Mouse (Mus musculus) layer of hippocampus, postnatal 25 days (tissue): ENCODE measurements at regions not wholly inside any gene's neighbourhood (a gene's known extent, or its start where the extent isn't known, plus 50 kb on each side); places are given as distances from the start of the nearest gene placed in this dataset.

Experiments
- DNase-seq, 2 experiments: peaks; one replicate each; pipeline ENCODE4 v3.0.0; 2022; ENCODE audit warnings: mixed read lengths in 2 of 2, low spot score in 1 of 2; ENCODE audit errors: extremely low spot score in 1 of 2

GRCm38 (mm10) chr13:46222031-46222430, 51.5 kb upstream of the Stmnd1 start:
- DNase-seq: peak in 1 of 2 experiments; percentile 40

DNA sequence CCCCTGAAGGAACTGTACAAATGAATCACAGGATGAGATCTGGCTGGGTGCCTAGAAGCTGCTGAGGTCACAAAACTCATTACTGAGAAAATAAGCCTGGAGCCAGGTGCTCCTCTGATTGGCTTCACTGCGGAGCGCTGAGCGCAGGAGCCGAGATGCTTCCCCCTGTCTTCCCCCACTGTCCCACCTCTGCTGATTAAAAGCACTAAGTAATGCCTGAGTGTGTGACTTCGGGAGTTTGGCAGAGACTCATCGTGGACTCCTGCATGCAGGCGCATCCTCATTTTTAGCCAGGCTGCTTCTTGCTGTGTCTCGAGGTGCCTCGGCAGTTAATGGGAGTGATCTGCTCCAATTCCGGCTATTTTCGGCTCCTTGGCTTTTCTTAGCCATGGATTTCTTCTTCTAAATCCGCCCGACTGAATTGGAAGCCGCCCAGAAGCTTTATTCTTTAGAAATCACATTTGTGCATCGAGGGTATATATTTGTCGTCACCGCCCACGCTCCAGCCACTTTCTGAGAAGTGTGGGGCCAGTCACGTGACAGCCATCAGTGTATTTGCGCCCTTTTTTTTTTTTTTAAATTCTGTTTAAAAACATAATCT, 55.3 kb upstream of the Stmnd1 start:
- peak in 1 of 2 experiments; percentile 16 for DNase-seq

GRCm38 (mm10) chr13:46216954-46217838, 56.3 kb upstream of the Stmnd1 start:
- no peak for DNase-seq

- DNase-seq: no peak
Measured at GRCm38 (mm10) chr13:46203551-46203950, 70.0 kb upstream of the Stmnd1 start.

DNA sequence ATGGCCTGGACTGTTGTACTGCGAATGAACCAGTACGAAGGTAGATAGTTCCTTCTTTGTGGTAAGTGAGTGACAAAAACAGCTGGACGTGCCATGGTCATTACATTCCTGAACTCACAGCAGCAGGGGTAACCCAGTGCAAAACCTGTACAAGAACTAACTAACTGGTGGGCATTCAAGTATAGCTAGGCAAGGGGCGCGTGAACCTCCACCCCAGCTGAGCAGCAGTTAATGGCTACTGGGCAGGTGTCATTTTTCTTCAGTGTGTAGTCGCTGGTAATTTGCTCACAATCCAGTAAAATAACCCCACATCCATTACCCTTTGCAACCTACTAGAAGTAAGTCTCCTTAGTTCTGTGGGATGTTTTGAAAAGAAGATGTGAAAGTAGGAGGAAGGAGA, 70.9 kb upstream of the Stmnd1 start:
- DNase-seq: no peak

DNA sequence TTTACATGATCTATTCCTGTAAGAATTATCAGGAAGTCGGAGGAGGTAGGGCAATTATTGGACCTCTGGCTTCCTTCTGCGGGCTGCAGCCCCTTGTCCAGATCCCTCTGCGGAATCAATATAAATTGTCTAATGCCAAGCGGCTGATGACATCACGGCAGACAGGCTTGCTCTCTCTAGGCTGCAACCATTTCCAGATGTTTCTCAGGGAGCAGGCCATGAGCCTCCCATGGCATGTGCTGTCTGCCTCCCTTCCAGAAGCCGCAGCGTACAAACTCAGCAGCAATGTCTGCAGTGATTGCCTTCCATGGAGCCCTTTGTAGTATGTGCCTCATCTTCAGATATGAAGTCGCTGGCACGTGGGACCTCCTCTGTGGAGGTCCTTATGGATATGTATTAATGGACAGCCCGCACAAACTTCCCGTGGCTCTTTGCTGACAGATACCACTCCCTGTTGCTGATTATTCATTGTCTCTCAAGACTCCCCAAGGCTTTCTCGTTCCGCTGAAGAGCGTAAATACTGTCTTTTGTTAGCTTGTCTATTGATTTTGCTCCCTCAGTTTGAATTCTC, 72.4 kb upstream of the Stmnd1 start:
- no peak for DNase-seq

DNA sequence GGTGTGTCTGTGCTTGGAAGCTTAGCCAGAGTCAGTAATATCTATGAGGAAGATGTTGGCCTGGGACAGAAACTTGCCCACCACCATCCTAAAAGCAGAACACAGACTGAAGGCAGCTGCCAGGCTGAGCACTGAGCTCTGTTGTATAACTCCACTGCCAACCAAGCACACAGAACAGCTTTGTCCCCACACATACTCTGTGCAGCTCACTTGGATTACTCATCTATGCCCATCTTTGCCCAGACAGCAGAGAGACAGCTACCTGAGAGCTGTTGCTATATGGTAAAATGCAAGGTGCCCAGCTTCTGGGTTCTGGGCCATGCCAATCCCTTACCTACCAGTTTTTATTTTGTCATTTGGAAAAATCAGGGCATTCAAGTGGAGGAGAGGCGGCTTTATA, 80.4 kb upstream of the Stmnd1 start:
- no peak for DNase-seq

DNA sequence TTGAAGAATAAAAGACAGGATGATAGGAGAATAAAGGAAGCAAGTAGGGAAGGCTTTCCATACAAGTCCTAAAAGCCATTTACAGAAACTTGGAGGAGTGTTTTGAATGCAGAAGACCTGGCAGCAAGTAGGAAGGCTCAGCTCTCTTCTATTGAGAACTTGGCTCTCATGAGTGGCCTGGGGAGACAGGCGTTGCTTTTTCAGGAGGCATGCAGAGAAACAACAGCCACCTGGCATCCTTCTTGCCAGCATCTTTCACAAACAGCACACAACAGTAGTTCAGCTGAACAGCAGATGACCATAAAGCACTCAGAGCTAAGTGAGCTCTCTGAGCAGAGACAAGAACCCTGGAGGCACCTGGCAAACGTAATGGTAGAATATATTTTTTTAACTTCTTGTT, 83.8 kb upstream of the Stmnd1 start:
- DNase-seq: no peak

- DNase-seq: no peak
Measured at GRCm38 (mm10) chr13:46182851-46183250, 90.7 kb upstream of the Stmnd1 start.

DNA sequence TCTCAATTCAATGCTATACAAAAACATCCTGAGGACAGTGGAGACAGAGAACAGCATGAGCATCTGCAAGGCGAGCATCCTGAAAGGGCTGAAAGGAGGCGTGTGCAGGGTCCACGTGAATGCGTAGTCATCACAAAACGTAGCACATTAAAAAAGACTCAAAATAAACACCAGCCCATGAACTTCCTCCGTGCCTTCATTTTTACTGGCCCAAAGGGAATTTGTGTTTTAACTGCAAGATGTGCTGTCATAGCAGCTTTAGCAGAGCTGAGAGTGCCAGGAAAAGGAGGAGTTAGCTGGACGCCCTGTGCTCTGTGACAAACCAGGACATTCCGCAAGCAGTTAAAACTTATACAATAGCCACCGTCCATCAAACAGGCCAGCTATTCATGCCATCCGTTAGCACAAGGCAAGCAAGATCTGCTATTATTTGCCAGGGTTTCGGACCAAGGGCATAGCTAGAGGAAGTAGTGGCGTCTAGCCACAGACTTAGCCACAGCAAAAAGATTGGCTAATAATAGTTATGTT, 92.9 kb upstream of the Stmnd1 start:
- DNase-seq: no peak

DNA sequence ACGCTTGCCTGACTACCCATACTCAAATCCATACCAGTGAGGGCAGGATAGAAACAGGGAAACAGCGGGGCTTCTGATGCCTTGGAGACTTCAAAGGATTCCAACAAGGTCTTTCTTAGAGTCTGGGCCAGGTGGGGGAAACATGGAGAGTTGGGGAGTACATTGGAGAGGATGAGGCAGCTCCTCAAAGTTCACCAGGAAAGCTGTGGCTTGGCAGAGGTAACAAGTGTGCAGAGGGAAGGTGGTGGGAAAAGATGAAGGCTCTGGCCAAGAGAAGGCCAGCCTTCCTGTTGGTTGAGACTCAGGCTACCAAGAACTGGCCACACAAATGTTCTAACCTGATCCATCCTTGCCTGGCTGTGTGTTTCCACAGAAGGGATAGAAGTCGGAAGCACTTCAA, 93.6 kb upstream of the Stmnd1 start:
- DNase-seq: no peak

DNA sequence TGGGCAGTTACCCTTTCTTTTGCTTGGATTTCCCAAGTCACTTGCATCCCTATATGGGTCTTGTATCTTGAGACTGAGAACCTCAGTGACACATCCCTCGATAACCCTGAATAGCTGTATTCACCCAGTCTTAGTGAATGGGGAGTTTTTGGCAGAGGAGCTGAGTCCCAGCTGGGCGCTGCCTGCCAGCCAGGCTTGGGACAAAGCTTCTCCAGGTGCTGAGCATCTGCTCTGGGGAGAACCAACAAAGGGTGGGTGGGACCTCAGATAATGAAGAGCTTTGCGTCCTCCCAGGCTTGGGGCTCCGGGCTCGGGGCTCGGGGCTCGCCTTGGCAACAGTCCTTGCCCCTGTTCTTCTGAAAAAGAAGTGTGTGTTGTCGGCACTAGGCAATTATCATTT, 100.4 kb upstream of the Stmnd1 start:
- no peak for DNase-seq

GRCm38 (mm10) chr13:46162025-46162374, 111.5 kb upstream of the Stmnd1 start:
- peak; percentile 61 to 72 for DNase-seq

DNA sequence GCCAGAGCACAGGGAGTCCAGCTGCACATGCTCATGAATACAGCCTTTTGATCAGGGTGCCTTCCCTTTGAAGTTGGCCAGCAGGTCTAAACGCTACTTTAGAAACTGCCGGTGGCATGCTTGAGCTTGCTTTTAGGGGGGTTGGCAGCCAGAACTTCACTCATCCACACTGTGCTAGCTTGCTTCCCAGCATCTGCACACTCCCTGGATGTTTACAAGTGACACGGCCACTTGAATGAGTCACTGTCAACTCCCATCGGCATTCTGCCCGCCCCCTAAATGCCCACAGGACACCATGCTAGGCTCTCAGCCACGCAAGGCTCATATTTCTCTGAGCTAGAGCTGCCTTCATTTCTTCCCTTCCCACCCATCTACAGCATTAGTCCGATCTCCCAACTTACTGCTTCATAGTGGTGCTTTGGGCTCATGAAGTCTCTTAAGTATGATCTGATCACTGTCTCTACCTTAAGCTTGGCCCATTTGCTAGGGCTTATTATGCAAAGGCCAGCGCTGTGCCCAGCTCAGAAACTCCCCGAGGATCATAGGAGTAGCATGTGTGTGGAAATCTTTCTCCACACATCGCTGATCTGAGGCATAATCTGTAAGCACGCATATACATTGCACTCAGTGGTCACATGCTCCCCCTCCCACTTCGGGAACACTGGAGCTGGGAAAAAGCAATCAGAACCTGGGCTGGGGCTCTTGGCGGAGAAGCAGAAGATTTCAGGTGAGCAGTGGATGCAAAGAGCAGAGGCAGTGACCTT, 112.1 kb upstream of the Stmnd1 start:
- DNase-seq: no peak

GRCm38 (mm10) chr13:46159354-46159753, 114.2 kb upstream of the Stmnd1 start:
- no peak for DNase-seq

- DNase-seq: no peak
Measured at GRCm38 (mm10) chr13:46153282-46154260, 120.0 kb upstream of the Stmnd1 start.

DNA sequence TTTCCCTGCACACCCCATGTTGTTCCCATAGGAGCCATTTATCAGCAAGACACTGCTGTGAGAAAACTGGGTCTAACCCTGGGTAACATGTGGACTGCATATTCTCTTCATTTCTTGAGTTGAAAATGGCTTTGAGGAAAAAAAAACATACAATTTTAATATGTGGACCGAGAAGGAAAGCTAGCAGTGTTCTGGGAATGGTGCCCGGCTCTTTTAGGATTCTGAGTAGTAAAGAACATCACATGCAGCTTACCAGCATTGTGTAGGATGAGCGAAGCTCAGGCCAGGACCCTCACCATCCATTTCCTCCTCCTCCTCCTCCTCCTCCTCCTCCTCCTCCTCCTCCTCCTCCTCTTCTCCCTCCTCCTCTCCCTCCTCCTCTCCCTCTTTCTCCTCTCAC, 133.5 kb upstream of the Stmnd1 start:
- no peak for DNase-seq

GRCm38 (mm10) chr13:46139251-46139650, 134.3 kb upstream of the Stmnd1 start:
- no peak for DNase-seq

GRCm38 (mm10) chr13:46135411-46135810, 138.1 kb upstream of the Stmnd1 start:
- DNase-seq: no peak
